Mouse (Mus musculus) erythroid progenitor cell, adult 5-6 weeks (primary cell): ENCODE data around the gene P4ha1. TPM values are rescaled to one million over a fixed set of nuclear protein-coding genes. Genes with fewer than 3 reads are reported as not detected.
"Not testable (repeated sequence)": the region's sequence is repeated elsewhere in the genome, so short reads cannot be mapped to it uniquely, and the experiment has no call there.

Experiments used
- ATAC-seq: replicated peaks from 2 replicates; pipeline ENCODE4 v1.8.0; 2016; ENCODE audit warnings: moderate number of reproducible peaks, mild to moderate bottlenecking, moderate TSS enrichment, inconsistent platforms; ENCODE audit not compliant: poor library complexity, low FRiP score, severe bottlenecking
- total RNA-seq, 2 experiments: library from RNA; stranded (forward) in 1 of 2; stranded (reverse) in 1 of 2; fragments of 150-400 nt in 1 of 2; fragments of 186-747, 209-891 nt in 1 of 2; gene quantifications; 2 replicates each; pipeline versions ENCODE4 v1.2.3 to v1.2.4; 2015 to 2017; ENCODE audit warnings: low replicate concordance in 2 of 2

Gene P4ha1
- total RNA-seq, 2 experiments from 2014 or later: 2.5 to 12.9 TPM

DNA sequence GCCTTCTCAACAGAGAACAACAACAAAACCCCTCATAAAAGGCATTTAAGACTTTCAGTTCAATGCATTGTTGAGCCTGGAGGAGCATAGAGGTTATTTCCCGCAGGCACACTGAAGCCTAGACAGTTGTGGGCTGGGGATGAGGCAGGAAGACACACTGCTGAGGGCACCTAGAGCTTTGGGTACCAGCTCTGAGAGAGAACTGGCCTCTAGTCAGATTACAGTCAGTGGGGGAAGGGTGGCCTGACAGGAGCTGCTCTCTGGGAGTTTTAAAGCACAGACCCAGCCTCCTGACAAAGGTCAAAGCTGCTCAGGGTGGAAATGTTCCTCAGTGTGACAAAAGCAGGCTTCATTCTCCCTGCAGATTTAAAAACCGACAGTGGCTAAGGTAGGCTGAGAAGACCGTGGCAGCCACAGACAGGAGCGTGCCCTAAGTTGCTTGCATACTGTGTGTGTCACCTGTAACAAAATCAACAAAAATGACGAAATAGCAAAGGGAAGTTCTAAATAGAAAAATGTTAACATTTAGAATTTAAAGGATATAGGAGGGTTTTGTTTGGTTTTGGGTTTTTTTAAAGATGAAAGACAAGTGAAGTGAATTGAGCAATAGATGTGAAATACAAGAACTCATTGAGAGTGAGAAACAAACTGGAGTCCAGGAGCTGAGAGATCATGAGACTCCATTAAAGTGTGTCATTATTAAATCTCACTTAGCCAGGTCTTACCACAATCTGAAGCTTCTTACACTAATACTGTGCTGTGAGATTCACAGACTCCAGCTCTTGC lies 42.9 kb downstream of the P4ha1 start:
- no peak for ATAC-seq

GRCm38 (mm10) chr10:59366746-59367145 lies 43.6 kb downstream of the P4ha1 start:
- no peak for ATAC-seq

DNA sequence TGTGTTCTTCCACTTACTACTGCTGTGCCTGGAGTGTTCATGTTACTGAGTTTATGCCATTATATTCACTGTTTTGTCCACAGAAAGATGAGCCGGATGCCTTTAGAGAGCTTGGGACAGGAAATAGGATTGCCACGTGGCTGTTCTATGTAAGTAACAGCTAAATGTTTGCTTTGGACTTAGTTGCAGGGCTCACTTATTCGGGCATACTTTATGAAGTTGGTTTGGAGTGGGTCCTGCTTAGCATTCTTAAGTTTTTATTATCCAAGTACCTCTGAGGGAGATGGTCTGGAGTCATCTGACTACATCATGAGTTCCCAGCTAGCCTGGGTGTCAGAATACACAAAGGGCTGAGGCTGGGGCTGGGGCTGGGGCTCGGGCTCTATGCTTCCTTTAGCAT lies 44.1 kb downstream of the P4ha1 start:
- no peak for ATAC-seq

DNA sequence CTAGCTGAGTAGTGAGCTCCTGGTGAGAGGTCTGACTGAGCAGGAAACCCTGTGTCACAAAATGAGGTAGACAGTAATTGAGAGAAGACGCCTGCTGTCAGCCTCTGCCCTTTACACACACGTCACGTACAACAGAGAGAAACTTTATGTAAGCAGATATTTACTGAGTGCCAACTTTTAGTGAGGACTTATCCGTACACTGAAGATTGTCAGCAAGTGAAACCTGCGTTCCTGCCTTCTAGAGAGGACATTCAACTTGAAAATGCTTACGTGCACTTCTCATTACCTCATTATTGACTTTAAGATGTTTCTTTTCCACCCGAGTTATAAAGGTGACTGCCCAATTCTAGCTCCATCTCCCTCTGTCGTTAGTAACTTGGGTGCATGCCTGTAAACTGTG lies 45.6 kb downstream of the P4ha1 start:
- ATAC-seq: no peak

- ATAC-seq: no peak
Observed at GRCm38 (mm10) chr10:59369426-59369825, 46.3 kb downstream of the P4ha1 start.

DNA sequence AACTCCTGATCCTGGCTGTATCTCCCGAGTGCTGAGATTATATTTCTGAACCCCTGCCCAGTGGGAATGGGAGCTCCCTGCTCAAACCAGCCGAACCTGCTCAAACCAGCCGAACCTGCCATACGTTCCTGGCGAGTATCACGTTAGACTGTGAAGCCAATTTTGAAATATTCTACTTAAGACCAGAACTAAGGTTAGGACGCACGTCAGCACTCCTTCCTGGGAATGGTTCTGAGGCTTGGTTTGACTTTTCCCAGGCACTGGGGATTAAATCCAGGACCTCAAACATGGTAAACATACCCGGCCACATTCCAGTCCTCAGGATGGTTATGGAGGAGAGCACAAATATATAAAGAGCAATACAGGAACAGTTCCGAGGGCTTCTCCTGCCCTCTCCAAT lies 54.8 kb downstream of the P4ha1 start:
- ATAC-seq: no peak

DNA sequence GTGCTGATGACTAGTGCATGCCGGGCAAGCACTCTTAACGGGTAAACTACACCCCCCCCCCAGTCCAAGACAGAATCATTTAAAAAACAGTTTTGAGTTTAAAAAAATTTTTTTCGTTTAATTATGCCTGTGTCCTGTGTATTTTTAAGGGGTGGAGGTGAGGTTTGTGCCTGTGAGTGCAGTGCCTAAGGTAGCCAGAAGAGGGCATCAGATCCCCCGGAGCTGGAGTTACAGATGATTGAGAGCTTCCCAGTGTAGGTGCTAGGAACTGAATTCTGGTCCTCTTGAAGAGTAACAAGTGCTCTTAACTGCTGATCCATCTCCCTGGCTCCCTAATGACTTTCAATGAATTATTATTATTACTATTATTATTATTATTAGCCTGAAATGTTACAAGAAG lies 55.6 kb downstream of the P4ha1 start:
- no peak for ATAC-seq

GRCm38 (mm10) chr10:59379927-59380326 lies 56.8 kb downstream of the P4ha1 start:
- ATAC-seq: 0 out of 2 replicates have a peak, but pooled peaks have one; percentile 21

DNA sequence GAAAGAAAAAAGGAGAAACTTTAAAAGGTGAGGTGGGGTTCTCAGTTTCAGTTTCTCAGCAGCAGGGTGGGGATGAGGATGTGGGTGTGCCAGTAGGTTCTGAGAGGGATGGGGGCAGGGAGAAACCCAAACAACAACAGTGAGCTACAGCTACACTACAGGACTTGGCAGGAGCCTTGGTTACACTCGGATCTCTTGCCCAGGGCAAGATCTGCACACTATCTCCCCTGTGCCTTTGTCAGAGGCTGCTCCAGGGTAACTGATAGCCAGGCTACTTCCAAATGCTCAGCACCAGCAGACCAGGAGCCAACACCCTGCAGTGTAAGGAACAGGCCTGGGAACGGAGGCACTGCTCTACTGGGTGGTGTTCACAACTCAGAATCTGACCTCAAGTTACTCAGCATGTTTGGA lies 57.3 kb downstream of the P4ha1 start:
- ATAC-seq: peak; percentile 88

DNA sequence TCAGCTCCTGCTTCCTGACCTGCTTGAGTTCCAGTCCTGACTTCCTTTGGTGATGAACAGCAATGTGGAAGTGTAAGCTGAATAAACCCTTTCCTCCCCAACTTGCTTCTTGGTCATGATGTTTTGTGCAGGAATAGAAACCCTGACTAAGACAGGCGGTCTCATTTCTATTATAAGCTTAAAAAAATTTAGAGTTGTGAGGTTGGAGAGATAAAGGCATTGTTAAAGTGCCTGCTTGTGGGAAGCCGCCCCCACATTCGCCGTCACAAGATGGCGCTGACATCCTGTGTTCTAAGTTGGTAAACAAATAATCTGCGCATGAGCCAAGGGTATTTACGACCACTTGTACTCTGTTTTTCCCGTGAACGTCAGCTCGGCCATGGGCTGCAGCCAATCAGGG lies 58.5 kb downstream of the P4ha1 start:
- ATAC-seq: not testable (repeated sequence)

DNA sequence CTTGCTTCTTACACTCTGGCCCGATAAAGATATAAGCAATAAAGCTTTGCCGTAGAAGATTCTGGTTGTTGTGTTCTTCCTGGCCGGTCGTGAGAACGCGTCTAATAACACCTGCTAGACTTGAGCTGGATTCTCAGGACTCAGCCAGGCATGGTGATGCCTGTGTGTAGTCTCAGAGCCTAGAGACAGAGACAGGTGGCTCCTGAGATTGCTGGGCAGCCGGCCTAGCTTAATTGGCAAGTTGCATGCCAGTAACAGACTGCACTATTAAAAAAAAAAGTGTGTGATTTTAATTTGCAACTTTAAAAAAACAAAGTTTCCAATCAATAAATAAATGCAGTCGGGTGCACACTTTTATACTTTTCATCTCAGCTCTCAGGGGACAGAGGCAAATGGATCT lies 63.9 kb downstream of the P4ha1 start:
- ATAC-seq: no peak

DNA sequence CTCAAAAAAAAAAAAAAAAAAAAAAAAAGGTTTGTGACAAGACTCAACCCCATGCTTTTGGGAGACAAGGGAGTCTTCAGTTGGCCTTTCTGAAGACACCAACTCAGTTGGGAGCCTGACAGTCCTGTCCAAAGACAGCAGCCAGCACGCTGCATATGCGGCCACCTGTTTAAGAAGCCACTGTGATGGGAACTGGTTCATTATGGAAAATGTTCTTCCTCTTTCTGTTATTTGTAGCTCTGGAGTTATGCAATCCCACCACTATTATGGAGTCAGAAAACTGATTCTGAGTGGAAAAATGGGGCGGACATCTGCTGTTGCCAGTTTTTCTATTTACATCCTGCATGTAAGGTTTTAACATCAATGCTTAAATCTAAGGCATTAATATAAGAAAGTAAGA lies 66.6 kb downstream of the P4ha1 start:
- no peak for ATAC-seq

- no peak for ATAC-seq
Observed at GRCm38 (mm10) chr10:59391907-59392306, 68.8 kb downstream of the P4ha1 start.

DNA sequence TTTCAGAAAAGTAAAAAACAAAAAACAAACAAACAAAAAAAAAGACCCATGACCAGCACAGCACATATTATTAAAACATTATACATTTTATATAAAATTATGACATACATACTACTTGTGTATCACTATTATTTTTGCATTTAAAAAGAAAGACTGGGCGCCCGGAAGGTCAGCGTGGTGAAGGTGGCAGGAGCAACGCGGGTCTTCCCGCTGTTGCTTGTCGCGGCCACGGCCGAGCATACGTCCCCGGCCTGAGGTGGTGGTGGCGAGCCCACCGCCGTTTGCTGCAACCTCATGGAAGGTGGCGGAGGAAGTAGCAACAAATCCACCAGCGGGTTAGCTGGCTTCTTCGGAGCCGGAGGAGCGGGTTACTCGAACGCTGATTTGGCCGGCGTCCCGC lies 72.4 kb downstream of the P4ha1 start, which contains the start of gene Gm10273:
TSS of gene Gm10273 (plus strand) at position 172 of the 400 bp plus-strand sequence.
- ATAC-seq: peak; percentile 87

- 0 out of 2 replicates have a peak, but pooled peaks have one; percentile 25 for ATAC-seq
Observed at GRCm38 (mm10) chr10:59402899-59403792, 80.0 kb downstream of the P4ha1 start, which contains the start of gene Pla2g12b. TSS of gene Pla2g12b (plus strand) at chr10:59403660.

GRCm38 (mm10) chr10:59403793-59404149 lies 80.7 kb downstream of the P4ha1 start:
- no peak for ATAC-seq

DNA sequence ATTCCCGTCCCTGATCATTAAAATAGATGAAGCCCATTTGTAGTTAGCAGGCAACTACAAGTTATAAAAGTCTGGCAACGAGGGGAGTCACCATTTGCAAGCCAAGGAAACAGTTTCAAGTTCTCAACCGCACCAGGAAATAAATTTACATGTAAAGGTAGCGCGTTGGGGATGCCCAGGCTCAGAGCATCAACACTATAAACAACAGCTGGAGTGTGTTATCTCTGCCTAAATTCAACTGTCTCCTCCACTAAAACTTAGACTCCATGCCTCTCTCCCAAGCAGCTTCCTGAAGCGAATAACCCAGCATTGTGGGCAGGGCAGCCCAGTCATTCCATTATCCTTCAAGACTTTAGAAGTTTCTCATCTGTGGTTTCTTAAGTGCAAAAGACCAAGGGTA lies 85.4 kb downstream of the P4ha1 start:
- no peak for ATAC-seq

DNA sequence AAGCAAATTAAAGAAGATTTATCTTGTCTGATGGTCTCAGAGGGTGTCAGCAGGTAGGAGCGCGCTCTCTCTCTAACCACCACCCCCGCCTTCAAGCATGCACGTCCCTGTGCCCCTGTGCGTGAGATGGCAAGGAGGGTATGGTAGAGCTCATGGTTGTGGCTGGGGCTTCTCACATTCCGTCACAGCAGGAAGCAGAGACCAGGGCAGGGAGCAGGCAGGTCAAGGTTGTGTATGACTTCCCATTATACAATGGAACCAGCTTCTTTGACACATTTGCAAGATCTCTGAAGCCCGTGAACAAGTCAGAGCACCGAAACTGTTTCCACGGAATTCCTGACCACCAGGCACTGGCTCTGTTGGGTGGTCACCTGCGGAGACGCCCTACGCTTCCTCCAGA lies 87.2 kb downstream of the P4ha1 start:
- ATAC-seq: no peak

GRCm38 (mm10) chr10:59413711-59414110 lies 90.6 kb downstream of the P4ha1 start:
- ATAC-seq: no peak

DNA sequence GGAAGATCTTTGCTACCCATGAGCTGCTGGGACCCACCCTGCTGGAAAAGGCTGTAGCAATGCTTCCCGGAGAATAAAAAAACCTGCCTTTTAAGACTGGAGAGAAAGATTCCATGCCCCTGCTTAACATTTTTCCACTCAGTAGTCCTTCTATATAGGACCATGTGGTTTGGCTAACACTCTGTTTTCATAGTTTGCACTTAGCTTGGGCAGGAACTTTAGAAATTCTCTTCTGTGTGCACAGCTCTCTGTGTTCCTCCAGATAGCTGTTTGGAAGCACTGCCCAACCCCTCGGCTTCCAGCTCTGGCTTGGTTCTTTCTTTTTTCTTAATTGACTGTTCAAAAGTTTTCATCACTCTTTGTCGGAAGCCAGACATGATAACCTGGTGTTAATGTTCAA lies 93.5 kb downstream of the P4ha1 start:
- ATAC-seq: no peak

DNA sequence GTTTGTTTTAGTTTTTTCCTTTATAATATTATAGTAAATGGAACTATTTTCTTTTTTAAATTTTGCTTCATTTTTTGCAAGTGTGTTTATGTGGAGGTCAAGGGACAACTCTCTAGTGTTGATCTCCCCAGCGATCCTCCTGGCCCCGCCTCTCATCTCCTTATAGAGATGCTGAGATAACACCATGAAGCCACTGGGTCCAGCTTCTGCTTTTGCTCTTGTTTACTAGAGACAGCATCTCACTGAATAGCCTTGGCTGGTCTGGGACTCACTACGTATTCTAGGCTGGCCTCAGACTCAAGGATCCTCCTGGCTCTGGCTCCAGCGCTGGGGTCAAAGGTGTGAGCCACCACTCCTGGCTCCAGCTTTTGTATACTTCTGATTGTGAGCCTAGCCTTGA lies 96.4 kb downstream of the P4ha1 start:
- ATAC-seq: no peak
